Mouse (Mus musculus) A20 (cell line): ENCODE results near the gene Mgst2.

Source experiments
- DNase-seq: peaks from one replicate; pipeline ENCODE4 v3.0.0-alpha.2; 2011; ENCODE audit warnings: low read depth, low spot score

Mgst2 gene

DNA sequence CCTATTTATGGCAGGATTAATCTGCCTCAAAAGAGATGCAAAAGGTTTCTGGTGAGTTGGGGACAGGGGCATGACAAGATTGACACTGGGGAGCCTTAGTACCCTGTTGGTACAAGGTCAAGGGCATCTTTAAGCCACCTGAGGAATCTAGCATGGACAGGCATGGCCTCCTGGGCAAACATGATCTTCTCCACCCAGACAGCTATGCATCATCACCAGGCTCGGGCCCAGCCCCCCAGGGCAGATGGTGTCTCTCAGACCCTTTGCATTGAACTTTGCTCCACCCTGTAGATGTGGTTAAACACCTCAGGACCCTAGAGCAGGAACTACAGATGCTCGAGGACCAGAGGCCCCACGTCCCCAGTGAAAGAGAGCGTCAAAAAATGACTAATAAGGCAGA is at the start of gene Mgst2:
Gene Mgst2 (plus strand): TSS at position 301 of the 400 bp plus-strand sequence.
- DNase-seq, result no peak

DNA sequence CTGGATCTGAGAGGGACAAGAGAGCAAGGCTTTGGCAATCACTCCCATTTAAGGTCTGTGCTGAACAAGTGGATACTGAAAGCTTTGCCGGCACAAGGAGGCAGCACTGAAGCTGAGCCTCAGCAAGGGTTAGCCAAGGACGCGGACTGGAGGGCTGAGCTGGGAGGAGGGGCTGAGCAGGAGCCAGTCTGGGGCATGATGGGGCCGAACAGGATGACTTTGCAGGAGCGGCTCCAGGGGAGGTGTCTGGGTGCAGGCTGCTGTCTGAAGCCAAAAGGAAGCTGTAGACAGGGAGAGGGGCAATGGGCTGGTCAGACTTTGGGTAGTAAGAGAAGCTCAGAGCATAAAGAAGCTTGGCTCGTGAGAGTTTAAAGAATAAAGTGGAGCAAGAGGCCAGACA is 48.2 kb upstream of the Mgst2 start:
- DNase-seq, result no peak

DNA sequence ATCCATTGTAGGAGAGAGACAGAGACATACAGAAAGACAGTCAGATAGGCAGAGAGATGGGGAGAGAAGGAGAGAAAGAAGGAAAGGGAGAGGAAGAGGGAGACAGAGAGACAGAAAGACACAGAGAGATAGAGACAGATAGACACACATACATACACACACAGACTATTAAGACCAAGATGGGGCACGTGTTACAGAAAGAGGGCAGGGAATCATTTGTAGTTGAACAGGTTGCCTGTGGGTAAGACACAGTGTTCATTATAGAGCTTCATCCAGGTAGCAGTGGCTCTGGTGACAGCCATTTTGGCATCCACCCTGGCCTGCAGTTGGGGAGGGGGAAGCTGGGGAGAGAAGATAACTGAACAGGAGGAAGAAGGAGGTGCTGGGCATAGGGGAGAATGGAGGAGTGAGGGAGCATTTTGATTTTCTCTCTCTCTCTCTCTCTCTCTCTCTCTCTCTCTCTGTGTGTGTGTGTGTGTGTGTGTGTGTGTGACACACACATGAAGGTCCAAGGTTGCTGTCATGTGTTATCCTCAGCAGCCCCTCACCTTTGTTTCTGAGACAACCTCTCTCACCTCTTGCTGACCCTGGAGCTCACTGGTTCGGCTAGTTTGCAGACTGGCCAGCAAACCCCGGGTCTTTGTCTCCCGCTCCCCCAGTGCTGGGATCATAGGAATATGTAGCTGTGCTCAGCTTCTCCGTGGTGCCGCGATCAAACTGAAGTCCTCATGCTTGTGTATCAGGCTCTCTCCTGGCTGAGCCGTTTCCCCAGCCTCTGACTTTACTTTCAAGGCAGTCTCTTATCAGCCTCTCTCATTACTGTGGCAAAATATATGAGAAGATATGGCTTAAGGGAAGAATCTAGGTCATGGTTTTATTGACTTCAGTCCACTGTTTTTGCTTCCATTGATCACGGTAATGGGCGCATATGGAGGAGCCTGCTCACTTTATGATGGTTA is 47.5 kb upstream of the Mgst2 start:
- DNase-seq, result no peak

DNA sequence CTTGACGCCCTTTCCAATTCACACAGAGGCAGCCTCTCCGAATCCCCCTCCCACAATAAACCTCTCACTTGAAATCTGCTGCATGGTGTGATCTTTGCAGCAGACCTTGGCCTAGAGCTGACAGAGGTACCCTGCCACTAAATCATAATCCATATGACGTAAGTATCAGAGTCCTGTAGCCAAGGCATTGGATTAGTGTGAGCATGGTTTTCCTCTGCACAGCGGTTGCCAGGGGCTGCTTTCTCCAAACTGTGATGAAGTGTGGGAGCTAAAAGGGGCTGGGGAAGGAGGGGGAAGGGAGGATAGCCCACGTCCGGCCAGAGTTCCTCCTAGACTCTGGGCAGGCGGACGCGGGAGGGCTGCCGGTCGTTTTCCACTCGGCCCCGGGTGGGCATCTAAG is 45.9 kb upstream of the Mgst2 start:
- DNase-seq, result no peak

DNA sequence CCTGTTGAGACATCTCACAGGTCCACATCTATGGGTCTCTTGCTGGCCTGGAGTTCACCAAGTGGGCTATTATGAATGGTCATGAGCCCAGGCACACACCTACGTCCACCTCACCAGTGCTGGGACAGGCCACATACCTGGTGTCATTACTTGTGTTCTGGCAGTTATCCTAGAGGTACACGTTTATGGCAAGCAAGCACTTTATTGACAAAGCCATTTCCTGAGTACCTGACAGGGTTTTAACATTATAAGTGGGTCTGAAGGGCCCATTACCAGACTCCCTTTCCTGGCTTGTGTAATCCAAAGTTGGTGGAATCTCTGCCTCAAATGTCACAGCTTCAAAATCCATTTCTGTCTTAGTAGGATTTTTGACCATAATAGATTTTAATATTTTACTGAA is 36.2 kb upstream of the Mgst2 start:
- no peak for DNase-seq

DNA sequence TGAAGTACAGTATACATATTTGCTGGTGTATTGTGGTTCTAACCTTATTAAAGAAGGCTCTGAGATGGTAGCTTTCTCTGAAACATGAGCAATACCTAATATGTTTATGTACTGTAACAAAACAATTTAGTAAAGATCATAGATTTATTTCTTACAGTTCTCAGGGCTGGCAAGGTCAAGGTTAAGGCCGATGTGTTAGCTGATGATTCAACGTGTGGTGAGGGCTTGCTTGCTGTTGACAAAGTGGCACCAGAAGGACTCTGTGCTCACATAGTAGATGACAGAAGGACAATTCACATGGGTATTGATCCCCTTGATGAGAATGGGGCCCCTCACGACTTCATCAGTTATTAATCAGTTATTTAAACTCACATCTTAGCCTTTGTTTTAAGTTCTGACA is 32.4 kb upstream of the Mgst2 start:
- DNase-seq, result no peak

DNA sequence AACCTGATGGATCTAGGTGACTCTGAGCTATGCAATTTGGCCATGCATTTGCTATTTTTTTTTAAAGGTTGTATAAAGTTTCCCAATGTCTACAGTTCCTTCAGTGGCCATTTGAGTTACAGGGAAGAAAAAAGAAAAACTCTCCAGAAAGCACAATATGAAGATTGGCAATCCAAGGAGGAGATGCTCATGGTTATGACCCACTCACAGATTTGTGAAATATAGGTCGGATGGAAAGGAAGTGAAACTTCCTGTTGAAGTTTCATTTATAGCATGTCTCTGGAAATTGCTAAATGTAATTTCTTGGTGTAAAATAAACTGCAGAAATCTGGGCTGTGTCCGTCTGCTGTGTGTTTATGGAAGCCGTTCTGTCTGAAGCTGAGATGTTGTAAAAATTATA is 31.2 kb upstream of the Mgst2 start:
- no peak for DNase-seq

DNA sequence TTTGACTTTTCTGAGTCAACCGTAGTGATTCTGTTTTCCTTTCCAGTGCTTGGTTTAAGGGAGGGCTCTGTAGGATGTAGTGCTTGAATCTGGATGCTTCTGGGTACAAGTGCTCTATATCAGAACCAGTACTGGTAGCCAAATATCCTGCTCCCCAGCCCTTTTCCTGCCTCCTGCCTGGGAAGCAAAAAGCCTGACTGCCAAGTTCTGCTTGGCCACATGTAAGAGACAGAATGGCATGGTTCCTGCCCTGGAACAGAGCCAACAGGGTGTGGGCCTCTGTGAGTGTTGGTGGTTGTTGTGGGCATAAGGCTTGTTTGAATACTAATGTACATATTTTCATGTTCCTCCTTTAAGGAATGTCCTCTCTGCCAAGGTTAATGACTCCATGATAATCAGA is 29.4 kb upstream of the Mgst2 start:
- DNase-seq, result no peak

DNA sequence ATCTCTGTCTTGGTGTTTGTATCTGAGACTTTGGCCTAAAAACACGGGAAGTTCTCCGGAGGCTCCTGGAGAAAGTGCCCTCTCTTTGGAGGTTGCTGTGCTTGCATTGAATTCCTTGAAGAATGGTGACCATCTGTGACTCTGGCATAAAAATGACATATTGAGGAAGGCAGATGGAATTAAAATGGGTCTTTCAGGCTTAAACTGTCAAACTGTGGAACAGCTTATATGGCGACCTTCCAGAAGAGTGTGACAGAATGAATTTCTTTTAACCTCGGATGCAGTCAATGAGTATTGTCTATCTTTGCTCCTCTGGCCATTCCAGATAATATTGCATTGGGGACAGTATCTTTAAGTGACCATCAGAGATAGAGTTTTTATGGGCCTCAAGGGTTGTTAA is 28.2 kb upstream of the Mgst2 start:
- DNase-seq, result no peak

DNA sequence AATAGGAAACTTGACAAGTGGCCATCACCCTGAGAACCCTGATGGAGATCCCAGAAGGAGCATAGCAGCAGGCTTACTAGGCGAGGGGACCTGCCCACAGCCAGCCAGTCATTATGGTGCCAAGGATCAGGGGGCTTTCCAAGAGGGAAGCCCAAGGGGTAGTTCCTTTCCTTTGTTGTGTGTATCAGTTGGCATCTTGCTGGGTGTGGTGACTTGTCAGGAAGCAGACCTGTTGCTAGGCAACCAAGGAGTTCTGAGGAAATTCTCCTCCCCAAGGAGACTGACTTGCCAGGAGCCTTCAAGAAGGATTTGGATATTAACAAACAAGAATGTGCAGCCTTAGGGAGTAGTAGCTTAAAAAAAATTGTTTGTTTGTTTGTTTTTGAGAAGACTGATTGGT is 25.7 kb upstream of the Mgst2 start:
- DNase-seq, result peak; percentile 20

DNA sequence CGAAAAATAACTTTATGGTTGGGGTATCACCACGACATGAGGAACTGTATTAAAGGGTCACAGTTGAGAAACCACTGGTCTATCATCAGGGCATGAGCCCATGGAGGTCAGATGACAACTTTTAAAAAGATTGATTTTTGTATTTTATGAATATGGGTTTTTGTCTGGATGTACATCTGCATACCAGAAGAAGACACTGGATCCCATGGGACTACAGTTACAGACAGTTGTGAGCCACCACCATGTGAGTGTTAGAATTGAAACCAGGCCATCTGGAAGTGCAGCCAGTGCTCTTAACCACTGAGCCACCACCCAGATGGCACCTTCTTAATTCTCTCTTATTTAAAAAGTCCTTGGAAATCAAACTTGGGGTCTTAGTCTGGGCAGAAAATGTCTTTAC is 24.2 kb upstream of the Mgst2 start:
- peak; percentile 59 for DNase-seq

DNA sequence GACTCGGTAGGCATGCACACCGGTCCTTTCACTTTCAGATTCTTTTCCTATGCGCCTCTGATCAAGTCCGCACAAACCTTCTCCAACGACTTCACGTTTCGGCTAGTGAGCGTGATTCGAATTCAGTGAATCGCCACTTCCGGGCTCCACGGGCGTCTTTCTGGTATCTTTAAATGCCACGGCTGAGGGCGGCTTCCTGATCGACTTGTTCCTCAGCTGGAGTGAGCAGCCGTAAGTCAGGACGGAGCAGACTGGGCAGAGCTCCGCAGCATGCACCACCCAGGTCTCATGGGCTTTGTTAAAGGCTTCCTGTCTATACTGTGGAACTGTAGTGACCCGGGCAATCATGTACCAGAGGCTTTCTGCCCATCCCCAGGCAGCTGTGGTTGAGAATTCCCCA is 23.5 kb upstream of the Mgst2 start:
- peak; percentile 82 for DNase-seq

DNA sequence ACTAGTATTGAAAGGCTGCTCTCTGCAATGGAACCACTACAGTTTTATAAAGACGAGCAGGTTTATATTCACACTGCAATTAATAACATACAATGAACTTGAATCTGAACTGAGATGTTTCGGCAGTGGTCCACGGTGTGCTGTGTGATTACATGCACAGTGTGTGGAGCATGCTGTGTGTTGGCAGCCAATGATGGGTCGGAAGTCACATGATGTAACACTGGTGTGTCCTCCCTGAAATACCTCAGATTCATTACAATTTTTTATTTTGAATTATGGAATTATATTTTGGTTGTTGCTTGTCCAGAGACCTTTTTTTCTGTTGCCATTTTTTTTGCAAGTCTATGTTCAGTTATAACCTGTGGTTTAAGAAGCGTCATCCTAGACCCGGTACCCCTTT is 22.8 kb upstream of the Mgst2 start:
- DNase-seq, result no peak

DNA sequence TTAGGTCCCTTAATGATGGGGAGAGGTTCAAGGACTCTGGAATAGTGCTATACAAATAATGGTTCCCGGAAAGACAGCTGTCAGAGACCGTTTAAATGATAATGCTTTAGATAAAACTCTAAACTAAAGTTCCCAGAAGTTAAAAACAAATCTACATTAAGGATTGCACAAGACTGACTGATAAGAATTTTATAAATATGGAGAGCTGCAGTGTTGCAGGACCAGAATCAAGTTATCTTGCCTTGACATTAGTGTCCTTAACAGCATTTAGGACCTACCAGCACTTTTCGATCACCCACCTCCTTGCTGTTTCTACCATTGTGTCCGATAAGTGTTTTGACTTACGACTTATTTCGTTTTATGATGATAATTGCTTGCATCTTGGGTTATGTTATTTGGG is 21.9 kb upstream of the Mgst2 start:
- DNase-seq, result no peak

DNA sequence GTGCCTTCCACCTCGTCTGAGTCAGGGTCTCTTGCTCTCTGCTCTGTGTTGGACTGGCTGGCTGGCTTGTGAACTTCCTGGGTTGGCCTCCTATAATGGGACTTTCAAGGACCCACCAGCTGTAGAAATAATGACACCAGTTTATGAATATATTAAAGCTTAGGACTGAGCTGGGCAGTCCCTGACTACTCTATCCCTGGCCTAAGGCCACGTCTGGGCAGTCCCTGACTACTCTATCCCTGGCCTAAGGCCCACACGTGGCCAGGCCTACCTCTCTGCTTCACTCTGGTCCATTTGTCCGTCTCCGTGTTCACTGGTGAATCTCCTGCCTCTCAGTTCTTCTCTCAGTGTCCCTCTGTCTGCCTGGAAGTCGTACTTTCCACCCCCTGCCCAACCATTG is 14.7 kb upstream of the Mgst2 start:
- DNase-seq, result no peak

DNA sequence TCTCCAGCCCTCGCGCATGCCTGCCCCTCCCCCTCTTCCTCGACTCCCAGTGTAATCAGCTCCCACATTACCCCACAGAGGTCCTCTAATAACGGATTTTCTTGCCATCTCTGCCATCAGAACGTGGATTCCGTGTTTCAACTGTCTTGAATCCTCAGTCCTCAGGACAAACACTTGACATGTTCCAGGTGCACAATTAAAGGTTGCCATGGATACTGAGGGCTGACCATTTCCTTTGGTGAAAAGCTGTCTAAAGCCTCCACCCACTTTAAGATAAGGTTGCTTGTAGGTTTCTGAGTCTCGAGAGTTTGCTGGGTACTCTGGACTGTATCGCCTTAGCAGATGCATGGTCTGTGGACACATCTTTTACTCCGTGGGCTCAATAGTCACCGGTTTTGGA is 13.9 kb upstream of the Mgst2 start:
- no peak for DNase-seq

DNA sequence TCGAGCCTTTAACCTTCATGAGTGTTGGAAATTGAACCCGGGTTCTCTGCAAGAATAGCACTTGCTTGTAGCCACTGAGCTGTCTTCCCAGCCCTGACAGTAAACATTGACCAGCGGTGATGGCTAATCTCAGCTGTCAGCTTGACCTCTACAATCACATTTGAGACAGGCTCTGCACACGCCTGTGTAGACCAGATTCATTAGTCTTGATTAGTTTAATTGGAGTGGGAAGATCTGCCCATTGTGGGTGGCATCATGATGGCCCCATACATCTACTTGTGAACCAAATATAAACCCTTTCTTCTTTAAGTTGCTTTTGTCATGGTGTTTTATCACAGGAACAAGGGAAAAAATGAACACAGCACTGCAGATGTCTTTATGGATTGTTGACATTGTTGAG is 12.8 kb upstream of the Mgst2 start:
- no peak for DNase-seq

DNA sequence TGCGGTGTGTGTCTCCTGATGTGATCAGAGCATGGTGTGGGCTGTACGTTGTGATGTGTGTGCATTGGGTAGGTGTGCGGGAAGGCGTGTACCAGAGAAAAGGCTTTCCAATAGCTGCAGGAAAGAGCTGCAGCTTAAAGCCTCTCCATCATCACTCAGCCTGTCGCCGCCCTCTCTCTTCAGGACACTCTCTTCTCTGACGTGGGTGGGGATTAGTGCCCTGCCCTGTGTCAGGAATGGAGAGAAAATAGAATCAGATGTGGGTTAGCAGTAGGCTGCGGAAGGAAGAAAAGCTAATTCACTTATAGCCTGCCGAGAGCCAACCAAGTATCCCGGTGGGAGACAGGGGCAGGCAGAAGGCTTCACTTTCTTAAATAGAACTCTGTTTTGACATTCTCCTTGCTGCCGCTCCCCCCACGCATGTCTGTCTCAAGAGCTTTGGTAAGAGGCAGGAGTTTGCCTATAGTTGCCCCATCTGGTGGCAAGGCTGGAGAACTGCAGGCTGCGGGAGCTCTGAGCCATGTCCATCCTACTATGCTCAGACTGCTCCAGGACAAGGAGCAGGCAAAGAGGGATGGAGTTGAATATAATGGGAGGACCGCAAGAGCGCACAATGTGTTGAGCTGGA is 12.0 kb upstream of the Mgst2 start:
- DNase-seq, result peak; percentile 70

DNA sequence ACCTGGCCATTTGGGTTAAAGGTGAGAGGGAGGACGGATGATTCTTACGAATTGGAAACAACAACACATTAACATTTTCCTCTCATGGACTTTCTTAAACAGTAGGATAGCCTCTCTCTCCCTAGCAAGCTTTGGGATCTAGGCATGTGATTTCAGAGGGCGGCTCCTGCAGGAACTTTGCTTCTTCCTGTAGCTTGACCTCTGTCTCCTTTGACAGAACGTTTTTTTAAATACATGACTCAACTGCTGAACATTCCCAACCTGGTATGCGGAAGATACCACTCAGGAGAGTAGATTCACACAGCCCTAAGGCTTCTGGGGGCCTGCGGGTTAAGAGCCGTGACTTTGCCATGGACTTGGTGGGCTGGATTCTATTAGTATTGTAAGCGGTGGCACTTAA is 10.7 kb upstream of the Mgst2 start:
- DNase-seq, result no peak

DNA sequence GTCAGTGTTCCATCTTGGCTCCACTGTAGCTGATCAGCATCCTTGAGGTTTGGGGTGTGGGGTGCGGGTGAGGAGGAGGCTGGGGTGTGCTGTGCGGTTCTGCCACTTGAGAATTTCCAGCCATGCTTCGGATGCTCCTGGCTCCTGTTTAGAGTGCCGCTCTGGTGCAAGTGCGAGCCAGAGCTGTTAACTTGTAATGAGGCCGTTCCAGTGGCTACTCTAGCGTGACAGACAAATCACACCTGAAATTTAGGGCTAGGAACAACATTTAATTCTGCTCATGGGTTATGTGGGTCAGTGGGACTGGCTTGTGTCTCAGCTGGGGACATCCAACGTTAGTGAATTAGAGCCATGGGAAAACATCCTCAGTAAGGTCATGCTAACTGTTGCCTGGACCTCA is 10.2 kb upstream of the Mgst2 start:
- DNase-seq, result no peak

DNA sequence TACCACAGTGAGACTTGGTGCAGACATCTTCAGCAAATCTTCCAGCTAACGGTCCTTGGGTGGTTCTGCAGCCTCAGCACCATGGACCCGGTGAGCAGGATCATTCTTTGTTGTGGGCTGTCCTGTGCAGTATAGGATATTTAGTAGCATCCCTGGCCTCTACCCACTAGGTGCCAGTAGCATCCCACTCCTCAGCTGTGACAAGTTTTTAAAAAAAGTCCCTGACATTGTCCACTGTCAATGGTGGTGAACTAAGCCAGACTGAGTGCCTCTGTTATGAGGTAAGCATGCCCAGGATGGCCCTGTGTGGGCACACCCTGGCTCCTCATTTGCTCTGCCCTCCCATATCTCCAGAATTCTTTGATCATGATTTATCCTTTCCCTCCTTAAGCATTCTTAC is 9.0 kb upstream of the Mgst2 start:
- DNase-seq, result no peak

DNA sequence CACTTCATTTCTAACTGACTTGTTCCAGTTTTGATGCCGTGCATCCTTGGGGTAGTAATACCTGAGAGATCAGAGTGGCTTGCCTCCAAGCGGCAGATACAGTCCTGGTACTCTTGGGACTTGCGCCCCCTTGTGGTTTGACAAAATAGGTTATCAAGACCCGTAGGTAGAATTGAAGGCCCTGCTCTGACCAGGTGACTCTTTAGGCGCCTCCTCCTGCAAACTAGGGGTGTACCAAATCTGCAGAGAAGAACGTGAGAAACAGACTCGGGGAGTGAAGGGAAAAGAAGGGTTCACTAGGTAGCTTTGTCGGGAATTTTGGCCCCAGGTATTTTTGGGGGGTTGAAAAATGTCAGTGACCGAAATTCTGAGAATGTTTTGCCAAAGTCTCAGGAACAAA is 7.9 kb upstream of the Mgst2 start:
- peak; percentile 91 for DNase-seq

DNA sequence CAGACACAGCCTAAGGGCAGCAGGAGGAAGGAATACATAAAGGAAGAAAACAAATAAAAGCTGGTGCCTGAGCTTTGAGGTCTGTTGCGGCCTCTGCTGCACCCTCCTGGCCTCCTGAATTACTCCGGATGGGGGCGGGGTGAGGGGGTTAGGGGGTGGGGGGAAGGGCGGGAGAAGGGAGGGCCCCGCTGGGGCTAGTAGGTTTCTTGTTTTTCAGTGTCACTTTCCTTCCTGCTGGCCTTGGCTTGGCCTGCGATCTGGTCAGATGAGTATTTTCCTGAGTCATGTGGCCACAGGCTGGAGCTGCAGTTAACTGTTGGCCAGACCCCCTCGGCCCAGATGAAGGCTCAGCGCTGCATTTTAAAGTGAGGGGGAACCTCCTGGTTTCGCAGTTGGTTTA is 7.5 kb upstream of the Mgst2 start:
- peak; percentile 80 for DNase-seq
